ENCODE assay signal across 9 mouse cellular contexts in the genomic region with DNA sequence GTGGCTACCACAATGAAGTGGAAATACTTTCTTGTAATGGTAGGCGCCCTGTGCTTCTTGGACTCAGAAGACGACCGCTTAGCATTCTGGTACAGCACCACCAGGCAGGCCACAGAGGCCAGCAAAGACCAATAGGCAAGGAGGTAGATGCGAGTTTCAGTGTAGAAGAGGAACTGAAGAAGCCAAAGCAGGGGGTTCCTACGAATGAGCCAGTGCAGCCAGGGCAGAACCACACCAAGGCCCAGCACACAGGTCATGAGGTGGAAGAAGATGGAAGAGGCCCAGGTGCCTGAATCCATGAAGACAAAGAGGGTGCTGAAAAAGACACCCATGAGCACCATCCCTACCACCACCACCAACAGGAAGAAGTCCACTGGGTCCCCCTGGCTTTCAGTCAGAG. TPM values are rescaled to one million over a fixed set of nuclear protein-coding genes. Genes with fewer than 3 reads are reported as not detected.
A peak's percentile ranks its signal among the peaks of the same experiment; 100 is the strongest.
DNase-seq lines count a peak whose midpoint lies in the region; TF ChIP-seq lines count a peak whose summit lies in the region.
"Had no signal": no experiment of that assay in that cellular context is flagged by ENCODE, and none has a peak within 500 bp of the region (broad histone marks: within the 10 kb centered on the region; RNA-seq: fewer than 3 reads in every experiment).

No protein-coding gene starts in this region.

- no peaks in the 10 kb centered on the region for H3K27me3 ChIP-seq in heart, embryonic 10.5 days (ENCODE audit: insufficient read depth, poor library complexity, severe bottlenecking)
- no peaks in the 10 kb centered on the region for H3K27me3 ChIP-seq in E14TG2a.4 (ENCODE audit: insufficient read depth, low read length)
- H3K27me3 ChIP-seq in hindbrain, embryonic 10.5 days (ENCODE audit: insufficient read depth, poor library complexity, severe bottlenecking), result no peaks in the 10 kb centered on the region
- H3K27me3 ChIP-seq in midbrain, embryonic 10.5 days (ENCODE audit: low read depth, poor library complexity, severe bottlenecking), result no peaks in the 10 kb centered on the region

- TF ChIP-seq CTCF in E14TG2a.4 (conservative IDR thresholded peaks at IDR 0.05; ENCODE audit: low read length), result no peak

- WGBS in heart, embryonic 10.5 days, result 88% methylated on average over 5 of the region's 5 CpGs
- 87% methylated on average over 5 of the region's 5 CpGs for WGBS in hindbrain, embryonic 10.5 days
- 91% methylated on average over 5 of the region's 5 CpGs for WGBS in midbrain, embryonic 10.5 days

- peak overlapping the region; percentile 97 for H3K4me3 ChIP-seq in heart, embryonic 10.5 days
- peak overlapping the region; percentile 99 for H3K4me3 ChIP-seq in E14TG2a.4 (replicated peaks; ENCODE audit: low read length)
- peak overlapping the region; percentile 100 for H3K4me3 ChIP-seq in hindbrain, embryonic 10.5 days
- peak overlapping the region; percentile 71 for H3K4me3 ChIP-seq in midbrain, embryonic 10.5 days

- H3K4me1 ChIP-seq in heart, embryonic 10.5 days, result peaks cover 23% of the 10 kb centered on the region
- peaks cover 41% of the 10 kb centered on the region for H3K4me1 ChIP-seq in E14TG2a.4 (replicated peaks; ENCODE audit: low read depth, low read length)
- peaks cover 28% of the 10 kb centered on the region for H3K4me1 ChIP-seq in hindbrain, embryonic 10.5 days (replicated peaks)
- peaks cover 23% of the 10 kb centered on the region for H3K4me1 ChIP-seq in midbrain, embryonic 10.5 days

- no peak overlapping the region for H3K27ac ChIP-seq in heart, embryonic 10.5 days
- no peak overlapping the region for H3K27ac ChIP-seq in hindbrain, embryonic 10.5 days
- no peak overlapping the region for H3K27ac ChIP-seq in midbrain, embryonic 10.5 days (replicated peaks)

- no peak for DNase-seq in heart, embryonic 10.5 days (ENCODE audit: low spot score)
- DNase-seq in heart, postnatal 10 days, result no peak
- no peak for DNase-seq in hindbrain, embryonic 10.5 days (ENCODE audit: low spot score)
- DNase-seq in midbrain, embryonic 10.5 days (ENCODE audit: low spot score), result no peak
- DNase-seq in B cell, adult 2 months, result no peak
- DNase-seq in retina, postnatal 1 day, result no peak
- no peak for DNase-seq in natural killer cell, adult 2 months (ENCODE audit: low spot score in 2 of 2)
- DNase-seq: layer of hippocampus, adult 9-11 months had no signal

- H3K36me3 ChIP-seq in heart, embryonic 10.5 days, result peaks cover 18% of the 10 kb centered on the region
- peaks cover 29% of the 10 kb centered on the region for H3K36me3 ChIP-seq in E14TG2a.4 (ENCODE audit: insufficient read depth, low read length)
- peaks cover 18% of the 10 kb centered on the region for H3K36me3 ChIP-seq in hindbrain, embryonic 10.5 days
- H3K36me3 ChIP-seq in midbrain, embryonic 10.5 days, result peaks cover 19% of the 10 kb centered on the region

- no peaks in the 10 kb centered on the region for H3K9me3 ChIP-seq in heart, embryonic 10.5 days
- no peaks in the 10 kb centered on the region for H3K9me3 ChIP-seq in E14TG2a.4 (ENCODE audit: low read length)
- no peaks in the 10 kb centered on the region for H3K9me3 ChIP-seq in hindbrain, embryonic 10.5 days
- 0 out of 2 replicates have a peak, but pooled peaks cover 4% of the 10 kb centered on the region for H3K9me3 ChIP-seq in midbrain, embryonic 10.5 days (replicated peaks)

- intact Hi-C loops in heart, postnatal 10 days (cut with DNase I), result loop anchor here (5.0 kb wide), 1 partner anchor 158 kb away; no protein-coding TSS in a partner anchor

RNA-seq across cellular contexts. Expression of a gene that starts 1.1 kb away (rescaled TPM):
- polyA plus RNA-seq in heart, embryonic 10.5 days (2016; fragmentation: Nextera tagmentation; extraction: Ambion mirVana), result 29.3 and 31.7 TPM in 2 replicates
- 10 to 100 TPM; 25.9 to 28.6 TPM for total RNA-seq in heart, postnatal 10 days (2021)
- polyA plus RNA-seq in hindbrain, embryonic 10.5 days (2016; fragmentation: Nextera tagmentation; extraction: Ambion mirVana), result 25.7 and 26.6 TPM in 2 replicates
- polyA plus RNA-seq in midbrain, embryonic 10.5 days (2016; fragmentation: Nextera tagmentation; extraction: Ambion mirVana), result 27.3 and 29.4 TPM in 2 replicates

RNA-seq across cellular contexts. Expression of a gene that starts 1.2 kb away (rescaled TPM):
- polyA plus RNA-seq in heart, embryonic 10.5 days (2016; fragmentation: Nextera tagmentation; extraction: Ambion mirVana), result 45.2 and 46.5 TPM in 2 replicates
- 10 to 100 TPM; 25.1 to 26.6 TPM for total RNA-seq in heart, postnatal 10 days (2021)
- polyA plus RNA-seq in hindbrain, embryonic 10.5 days (2016; fragmentation: Nextera tagmentation; extraction: Ambion mirVana), result 62.2 and 62.6 TPM in 2 replicates
- 55.4 and 57.7 TPM in 2 replicates for polyA plus RNA-seq in midbrain, embryonic 10.5 days (2016; fragmentation: Nextera tagmentation; extraction: Ambion mirVana)

RNA-seq across cellular contexts. Expression of a gene that starts 4.2 kb away (rescaled TPM):
- polyA plus RNA-seq in heart, embryonic 10.5 days (2016; fragmentation: Nextera tagmentation; extraction: Ambion mirVana), result not detected in 2 replicates
- total RNA-seq in heart, postnatal 10 days (2021), result not detected
- not detected in 2 replicates for polyA plus RNA-seq in hindbrain, embryonic 10.5 days (2016; fragmentation: Nextera tagmentation; extraction: Ambion mirVana)
- polyA plus RNA-seq in midbrain, embryonic 10.5 days (2016; fragmentation: Nextera tagmentation; extraction: Ambion mirVana), result not detected in 2 replicates

RNA-seq across cellular contexts. Expression of a gene that starts 19.0 kb away (rescaled TPM):
- 4.4 and 5.2 TPM in 2 replicates for polyA plus RNA-seq in heart, embryonic 10.5 days (2016; fragmentation: Nextera tagmentation; extraction: Ambion mirVana)
- 10 to 100 TPM; 26.3 to 29.3 TPM for total RNA-seq in heart, postnatal 10 days (2021)
- 3.1 and 5.5 TPM in 2 replicates for polyA plus RNA-seq in hindbrain, embryonic 10.5 days (2016; fragmentation: Nextera tagmentation; extraction: Ambion mirVana)
- polyA plus RNA-seq in midbrain, embryonic 10.5 days (2016; fragmentation: Nextera tagmentation; extraction: Ambion mirVana), result 2.7 and 4.7 TPM in 2 replicates

RNA-seq across cellular contexts. Expression of a gene that starts 44.6 kb away (rescaled TPM):
- polyA plus RNA-seq in heart, embryonic 10.5 days (2016; fragmentation: Nextera tagmentation; extraction: Ambion mirVana), result 0.14 and 0.19 TPM in 2 replicates
- total RNA-seq in heart, postnatal 10 days (2021), result 1 to 10 TPM; 1.3 to 2.7 TPM
- 0.10 TPM in 1 of 2 replicates, not detected in the other for polyA plus RNA-seq in hindbrain, embryonic 10.5 days (2016; fragmentation: Nextera tagmentation; extraction: Ambion mirVana)
- 0.10 TPM in 2 replicates for polyA plus RNA-seq in midbrain, embryonic 10.5 days (2016; fragmentation: Nextera tagmentation; extraction: Ambion mirVana)
